Mouse (Mus musculus): ENCODE data around the gene Rere. TPM values are rescaled to one million over a fixed set of nuclear protein-coding genes. Genes with fewer than 3 reads are reported as not detected.
A peak's percentile ranks its signal among the peaks of the same experiment; 100 is the strongest.
"Not testable (repeated sequence)": the region's sequence is repeated elsewhere in the genome, so short reads cannot be mapped to it uniquely, and the experiment has no call there.

Gene Rere
- total RNA-seq, 2 experiments from 2014 or later, result 108 to 117 TPM

DNA sequence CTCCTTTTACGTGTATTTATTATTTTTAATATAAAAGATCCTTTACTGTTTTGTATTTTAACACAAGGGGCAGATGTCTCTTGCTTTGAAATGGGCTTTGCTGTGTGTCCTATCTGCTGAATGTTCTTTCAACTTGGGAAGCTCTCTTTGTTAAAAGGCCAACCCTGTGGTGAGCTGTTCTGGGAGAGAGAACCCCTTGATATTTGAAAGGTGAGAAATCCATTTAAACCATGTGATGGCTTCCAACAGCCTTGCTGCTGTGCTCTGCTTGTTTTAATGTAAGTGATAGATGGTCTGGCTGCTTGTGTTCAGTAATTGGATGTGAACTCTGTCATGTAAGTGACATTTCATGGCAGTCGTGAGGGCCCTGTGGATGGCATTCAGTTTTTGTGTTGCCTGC, 175.4 kb downstream of the Rere start:
- no peak for DNase-seq (ENCODE audit: low spot score in 2 of 2)

GRCm38 (mm10) chr4:150457353-150457752, 175.9 kb downstream of the Rere start:
- DNase-seq (ENCODE audit: low spot score in 2 of 2), result no peak

- no peak for DNase-seq (ENCODE audit: low spot score in 2 of 2)
Observed at GRCm38 (mm10) chr4:150457771-150458170, 176.3 kb downstream of the Rere start.

GRCm38 (mm10) chr4:150459022-150459794, 177.8 kb downstream of the Rere start:
- DNase-seq (ENCODE audit: low spot score in 2 of 2), result no peak

DNA sequence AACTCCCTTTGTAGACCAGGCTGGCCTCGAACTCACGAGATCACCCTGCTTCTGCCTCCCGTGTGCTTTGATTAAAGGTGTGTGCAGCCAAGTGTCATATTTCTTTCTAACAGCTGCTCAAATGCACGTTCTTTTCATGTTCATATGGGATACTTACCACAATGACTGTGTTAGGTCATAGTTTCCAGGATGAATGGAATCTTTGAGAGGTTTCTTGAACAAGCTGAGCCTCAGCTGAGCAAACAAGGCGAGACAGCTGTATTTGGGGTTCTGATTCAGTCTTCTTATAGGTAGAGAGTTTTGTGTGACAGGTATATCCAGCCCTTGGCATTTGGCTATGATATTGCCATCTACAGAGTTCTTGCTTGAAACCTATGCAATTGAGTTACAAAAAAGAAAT, 179.0 kb downstream of the Rere start:
- no peak for DNase-seq (ENCODE audit: low spot score in 2 of 2)

DNA sequence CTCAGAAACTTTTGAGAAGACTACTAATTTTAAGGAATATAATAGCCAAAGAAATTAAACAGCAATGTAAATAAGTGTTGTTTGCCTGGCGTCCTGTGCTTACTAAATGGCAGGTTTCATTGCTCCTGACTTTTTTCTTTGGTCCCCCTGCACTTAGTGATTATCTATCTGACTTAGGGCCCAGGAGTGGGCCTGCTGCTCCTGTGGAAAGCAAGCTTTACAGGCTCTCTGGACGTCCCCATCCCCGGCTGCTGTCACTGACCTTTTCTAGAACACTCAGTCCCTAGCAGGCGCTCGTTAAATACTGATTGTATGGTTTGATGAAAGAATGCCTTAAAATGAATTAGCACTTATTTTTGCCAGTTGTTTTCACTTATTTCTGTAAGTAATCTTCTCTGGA, 179.6 kb downstream of the Rere start:
- DNase-seq (ENCODE audit: low spot score in 2 of 2), result no peak

- no peak for DNase-seq (ENCODE audit: low spot score in 2 of 2)
Observed at GRCm38 (mm10) chr4:150461427-150462189, 180.2 kb downstream of the Rere start.

GRCm38 (mm10) chr4:150462367-150462766, 180.9 kb downstream of the Rere start:
- DNase-seq (ENCODE audit: low spot score in 2 of 2), result peak; percentile 52 to 55

DNA sequence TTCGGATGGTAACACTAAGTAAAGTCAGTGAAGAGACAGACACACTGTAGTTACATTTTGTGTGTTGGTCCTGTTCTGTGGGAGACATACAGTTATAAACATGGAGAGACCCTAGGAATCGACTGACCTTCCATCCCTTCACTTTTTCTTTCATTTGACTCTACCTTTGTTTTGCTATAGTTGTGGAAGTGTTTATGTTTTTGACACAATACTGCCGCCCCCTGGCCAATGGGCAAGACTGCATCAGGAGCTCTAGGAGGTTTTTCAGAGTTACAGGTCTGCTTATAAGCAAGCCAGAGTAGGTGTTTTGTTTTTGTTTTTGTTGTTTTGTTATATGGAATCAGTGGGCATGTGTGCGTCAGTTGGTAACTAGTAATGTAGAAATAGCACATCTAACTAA, 184.3 kb downstream of the Rere start:
- peak; percentile 71 to 79 for DNase-seq (ENCODE audit: low spot score in 2 of 2)

- DNase-seq (ENCODE audit: low spot score in 2 of 2), result no peak
Observed at GRCm38 (mm10) chr4:150469274-150469673, 187.8 kb downstream of the Rere start.

GRCm38 (mm10) chr4:150470674-150471328, 189.4 kb downstream of the Rere start:
- no peak for DNase-seq (ENCODE audit: low spot score in 2 of 2)

DNA sequence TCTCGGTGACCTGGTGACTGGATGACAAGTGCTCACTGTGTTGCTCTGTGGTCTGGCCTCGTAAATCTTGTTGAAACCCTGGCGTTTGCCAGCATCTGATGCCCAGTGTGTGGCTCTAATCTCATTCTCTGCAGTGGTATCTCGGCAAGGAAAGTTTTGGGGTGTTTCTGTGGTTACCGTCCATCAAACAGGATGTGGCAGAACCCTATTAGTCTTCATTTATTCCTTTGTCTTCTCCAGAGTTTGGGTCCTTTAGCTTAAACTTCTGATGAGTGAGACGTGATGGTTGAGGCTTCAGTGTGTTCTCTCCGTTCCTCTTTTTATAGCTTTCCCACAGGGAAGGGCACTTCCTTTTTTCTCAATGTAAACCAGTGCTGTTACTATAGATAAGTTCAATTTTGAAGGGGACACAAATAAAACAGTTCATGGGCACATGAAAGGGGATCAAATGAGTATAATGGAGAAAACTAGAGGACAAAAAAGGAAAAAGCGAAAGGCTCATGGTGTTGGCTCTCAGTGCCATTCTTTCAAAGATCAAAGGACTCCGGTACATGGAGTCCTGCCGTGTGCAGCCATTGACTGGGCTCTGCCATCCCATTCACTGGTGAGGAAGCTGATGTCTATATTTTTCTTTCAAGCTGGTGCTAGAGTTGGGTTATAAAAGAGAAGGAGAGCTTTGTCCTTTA, 191.4 kb downstream of the Rere start:
- no peak for DNase-seq (ENCODE audit: low spot score in 2 of 2)

- no peak for DNase-seq (ENCODE audit: low spot score in 2 of 2)
Observed at GRCm38 (mm10) chr4:150473437-150474070, 192.1 kb downstream of the Rere start.

DNA sequence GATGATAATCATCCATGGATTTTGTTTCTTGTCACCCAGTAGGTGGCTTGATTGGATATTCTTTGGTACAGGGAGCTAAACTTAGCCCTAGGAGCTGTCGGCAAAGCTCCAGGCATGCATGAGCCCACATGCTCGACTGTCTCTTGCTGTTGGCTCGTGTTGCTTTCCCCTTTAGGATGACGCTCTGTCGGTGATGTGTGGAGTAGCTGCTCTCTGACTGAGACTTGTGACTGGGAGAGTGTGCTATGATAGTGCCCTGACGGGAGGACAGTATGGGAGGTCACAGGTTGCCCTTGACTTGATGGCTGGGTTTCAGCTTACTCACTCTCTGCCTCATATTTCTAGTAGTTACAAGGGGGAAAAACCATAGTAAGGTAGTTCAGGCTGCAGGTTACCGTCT, 192.6 kb downstream of the Rere start:
- peak in 1 of 2 experiments; percentile 33 for DNase-seq (ENCODE audit: low spot score in 2 of 2)

- no peak for DNase-seq (ENCODE audit: low spot score in 2 of 2)
Observed at GRCm38 (mm10) chr4:150476258-150476657, 194.8 kb downstream of the Rere start.

GRCm38 (mm10) chr4:150478006-150478405, 196.6 kb downstream of the Rere start:
- DNase-seq (ENCODE audit: low spot score in 2 of 2), result no peak

DNA sequence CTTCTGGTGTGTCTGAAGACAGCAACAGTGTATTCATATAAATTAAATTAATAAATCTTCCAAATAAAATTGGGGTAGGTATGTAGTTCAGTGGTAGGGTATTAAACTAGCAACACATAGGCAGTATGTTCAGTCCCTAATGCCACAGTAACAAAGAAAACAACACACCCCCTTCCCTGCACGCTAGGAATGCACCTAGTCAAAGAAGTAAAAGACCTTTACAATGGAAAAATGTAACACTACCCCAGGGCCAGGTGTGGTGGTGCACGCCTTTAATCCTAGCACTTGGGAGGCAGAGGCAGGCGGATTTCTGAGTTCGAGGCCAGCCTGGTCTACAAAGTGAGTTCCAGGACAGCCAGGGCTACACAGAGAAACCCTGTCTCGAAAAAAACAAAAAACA, 201.6 kb downstream of the Rere start:
- not testable (repeated sequence) for DNase-seq (ENCODE audit: low spot score in 2 of 2)

DNA sequence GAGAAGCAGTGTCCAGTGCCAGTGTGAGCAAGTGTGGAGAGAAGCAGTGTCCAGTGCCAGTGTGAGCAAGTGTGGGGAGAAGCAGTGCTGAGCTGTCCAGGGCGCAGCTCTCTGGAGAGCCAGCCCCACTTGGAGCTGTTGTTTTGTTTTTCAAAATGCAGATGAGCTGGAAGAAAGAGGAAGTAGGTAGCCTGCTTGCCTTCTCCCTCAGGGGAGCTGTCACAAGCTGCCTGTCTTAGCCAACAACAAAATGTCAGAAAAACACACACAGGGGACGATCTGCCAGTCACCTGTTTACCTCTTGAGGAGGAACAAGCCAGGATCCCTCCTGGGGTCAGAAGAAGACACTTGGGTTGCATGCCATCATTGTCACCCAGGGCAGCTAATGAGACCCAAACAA, 204.7 kb downstream of the Rere start:
- DNase-seq (ENCODE audit: low spot score in 2 of 2), result no peak

DNA sequence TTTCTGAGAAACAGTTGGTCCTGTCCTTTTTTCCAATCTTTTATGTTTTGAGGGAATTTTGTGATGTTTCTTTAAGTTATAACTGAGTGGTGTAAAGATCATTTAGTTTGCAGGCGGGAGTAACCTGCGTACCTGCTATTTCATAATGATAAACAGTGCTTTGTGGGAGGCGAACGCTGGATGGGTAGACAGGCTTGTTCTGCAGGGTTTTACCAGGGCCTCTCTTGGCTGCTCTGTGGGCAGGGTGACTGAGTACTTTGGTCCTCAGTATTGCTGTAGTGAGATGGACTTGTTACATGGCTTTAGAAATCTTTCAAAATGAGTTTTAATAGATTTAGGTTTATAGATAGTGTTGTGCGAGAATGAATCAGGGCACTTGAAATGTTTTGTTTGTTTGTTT, 205.7 kb downstream of the Rere start:
- DNase-seq (ENCODE audit: low spot score in 2 of 2), result no peak

GRCm38 (mm10) chr4:150488096-150488748, 206.8 kb downstream of the Rere start:
- peak; percentile 65 to 72 for DNase-seq (ENCODE audit: low spot score in 2 of 2)
